Comparison of ENCODE assay signal across 9 mouse cellular contexts in the genomic region with DNA sequence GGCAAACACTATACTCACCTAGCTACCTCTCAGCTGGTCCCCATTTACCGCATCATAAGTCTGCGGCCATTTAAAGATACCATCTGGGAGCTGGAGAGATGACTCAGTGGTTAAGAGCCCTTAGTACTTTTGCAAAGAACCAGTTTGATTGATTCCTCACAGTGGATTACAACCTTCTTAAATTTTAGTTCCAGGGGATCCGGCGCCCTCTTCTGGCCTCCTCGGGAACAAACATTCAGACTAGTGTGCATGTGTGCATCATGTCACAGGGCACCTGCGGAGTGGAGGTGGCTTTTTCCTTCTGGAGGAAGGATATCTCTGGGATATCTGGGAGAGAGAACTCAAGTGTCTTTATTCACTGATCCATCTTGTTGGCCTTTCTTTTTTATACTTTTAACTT. TPM values are rescaled to one million over a fixed set of nuclear protein-coding genes. Genes with fewer than 3 reads are reported as not detected.
DNase-seq lines count a peak whose midpoint lies in the region; ATAC-seq and TF ChIP-seq lines count a peak whose summit lies in the region.
"Had no signal": no experiment of that assay in that cellular context is flagged by ENCODE, and none has a peak within 500 bp of the region (broad histone marks: within the 10 kb centered on the region; RNA-seq: fewer than 3 reads in every experiment).

No protein-coding gene starts in this region.

- 0 out of 2 replicates have a peak, but pooled peaks cover 4% of the 10 kb centered on the region for H3K4me1 ChIP-seq in kidney, postnatal 0 days (replicated peaks; ENCODE audit: insufficient read depth, low read length)

- no peak overlapping the region for H3K9ac ChIP-seq in kidney, postnatal 0 days (ENCODE audit: low read depth, low read length)

- peak; percentile 60 for DNase-seq in ovary, postnatal 14 days (ENCODE audit: low spot score)
- DNase-seq in ovary, postnatal 10 days (ENCODE audit: low spot score), result no peak
- peak; percentile 68 to 70 for DNase-seq in adrenal gland, adult 18-20 months (ENCODE audit: low spot score in 2 of 2)
- DNase-seq in kidney, postnatal 0 days (ENCODE audit: low spot score), result peak; percentile 76
- DNase-seq in lung, adult 18-20 months, result peak; percentile 64 to 72
- DNase-seq in spleen, adult 12 weeks (ENCODE audit: low spot score), result peak; percentile 53

- no peaks in the 10 kb centered on the region for H3K27me3 ChIP-seq in kidney, postnatal 0 days (ENCODE audit: insufficient read depth, low read length)

- no peak overlapping the region for H3K27ac ChIP-seq in kidney, postnatal 0 days

- ATAC-seq in common myeloid progenitor, adult 5-6 weeks (replicated peaks; ENCODE audit: low read depth, poor library complexity, severe bottlenecking), result peak; percentile 40; the same call in 1 of the 2 replicates
- ATAC-seq in kidney, postnatal 0 days (replicated peaks; ENCODE audit: low FRiP score, low read depth), result 0 out of 2 replicates have a peak, but pooled peaks have one; percentile 18

- no peaks in the 10 kb centered on the region for H3K36me3 ChIP-seq in kidney, postnatal 0 days (ENCODE audit: insufficient read depth, low read length)

- peak; percentile 82 for TF ChIP-seq CTCF in kidney, postnatal 0 days (IDR thresholded peaks at IDR 0.05; ENCODE audit: low read depth)

- WGBS in kidney, postnatal 0 days, result 21% methylated on average over 6 of the region's 6 CpGs

- no peak overlapping the region for H3K4me3 ChIP-seq in kidney, postnatal 0 days (replicated peaks; ENCODE audit: low read depth, low read length)

- no peak overlapping the region for H3K4me2 ChIP-seq in kidney, postnatal 0 days (ENCODE audit: low read length)

- H3K9me3 ChIP-seq in kidney, postnatal 0 days (replicated peaks; ENCODE audit: low read length), result no peaks in the 10 kb centered on the region

RNA-seq across cellular contexts. Expression of a gene that starts 5.1 kb away (rescaled TPM):
- 100 to 1,000 TPM; 147 to 279 TPM for total RNA-seq in adrenal gland, adult 18-20 months (2021)
- total RNA-seq in common myeloid progenitor, adult 5-6 weeks (2017), result 20.1 and 30.2 TPM in 2 replicates
- polyA plus RNA-seq in kidney, postnatal 0 days (2015; fragmentation: Nextera tagmentation; extraction: Ambion mirVana), result 21.3 and 22.4 TPM in 2 replicates

RNA-seq across cellular contexts. Expression of a gene that starts 31.6 kb away (rescaled TPM):
- 1 to 10 TPM; 5.3 to 5.5 TPM for total RNA-seq in adrenal gland, adult 18-20 months (2021)
- 2.6 and 4.0 TPM in 2 replicates for total RNA-seq in common myeloid progenitor, adult 5-6 weeks (2017)
- polyA plus RNA-seq in kidney, postnatal 0 days (2015; fragmentation: Nextera tagmentation; extraction: Ambion mirVana), result 10.4 and 10.9 TPM in 2 replicates

RNA-seq across cellular contexts. Expression of a gene that starts 38.8 kb away (rescaled TPM):
- 100 to 1,000 TPM; 110 to 132 TPM for total RNA-seq in adrenal gland, adult 18-20 months (2021)
- total RNA-seq in common myeloid progenitor, adult 5-6 weeks (2017), result 19.7 and 30.4 TPM in 2 replicates
- 28.1 and 33.2 TPM in 2 replicates for polyA plus RNA-seq in kidney, postnatal 0 days (2015; fragmentation: Nextera tagmentation; extraction: Ambion mirVana)

RNA-seq across cellular contexts. Expression of a gene that starts 41.8 kb away (rescaled TPM):
- not detected for total RNA-seq in adrenal gland, adult 18-20 months (2021)
- not detected in 2 replicates for total RNA-seq in common myeloid progenitor, adult 5-6 weeks (2017)
- polyA plus RNA-seq in kidney, postnatal 0 days (2015; fragmentation: Nextera tagmentation; extraction: Ambion mirVana), result 1.3 and 1.5 TPM in 2 replicates
- total RNA-seq: hematopoietic stem cell, adult 5-6 weeks had no signal
- polyA plus RNA-seq: stomach, embryonic 14.5 days had no signal
